ENCODE assay signal across 16 mouse cellular contexts in genomic region chr3:53066095-53066372, GRCm38 (mm10). TPM values are rescaled to one million over a fixed set of nuclear protein-coding genes. Genes with fewer than 3 reads are reported as not detected.
DNase-seq lines count a peak whose midpoint lies in the region; ATAC-seq lines count a peak whose summit lies in the region.
"Had no signal": no experiment of that assay in that cellular context is flagged by ENCODE, and none has a peak within 500 bp of the region (broad histone marks: within the 10 kb centered on the region; RNA-seq: fewer than 3 reads in every experiment).

No protein-coding gene starts in this region.

- no peak overlapping the region for H3K9ac ChIP-seq in embryonic facial prominence, embryonic 11.5 days (replicated peaks; ENCODE audit: low read length)
- no peak overlapping the region for H3K9ac ChIP-seq in hindbrain, embryonic 16.5 days (ENCODE audit: low read depth, low read length)
- H3K9ac ChIP-seq in hindbrain, embryonic 11.5 days (ENCODE audit: low read depth, low read length), result no peak overlapping the region
- no peak overlapping the region for H3K9ac ChIP-seq in limb, embryonic 12.5 days (replicated peaks)
- no peak overlapping the region for H3K9ac ChIP-seq in forebrain, embryonic 16.5 days (replicated peaks; ENCODE audit: low read depth, low read length)
- no peak overlapping the region for H3K9ac ChIP-seq in intestine, embryonic 16.5 days (ENCODE audit: low read depth, low read length)
- H3K9ac ChIP-seq: kidney, embryonic 15.5 days had no signal

- no peaks in the 10 kb centered on the region for H3K4me1 ChIP-seq in embryonic facial prominence, embryonic 11.5 days (ENCODE audit: control insufficient read depth, insufficient read depth, low read length)
- peaks cover 10% of the 10 kb centered on the region for H3K4me1 ChIP-seq in embryonic facial prominence, embryonic 10.5 days
- H3K4me1 ChIP-seq in hindbrain, embryonic 16.5 days (ENCODE audit: control insufficient read depth, insufficient read depth, low read depth, low read length), result peaks cover 5% of the 10 kb centered on the region; the same call in 1 of the 2 replicates
- no peaks in the 10 kb centered on the region for H3K4me1 ChIP-seq in hindbrain, embryonic 11.5 days (replicated peaks; ENCODE audit: control insufficient read depth, insufficient read depth, low read length)
- peaks cover 28% of the 10 kb centered on the region for H3K4me1 ChIP-seq in limb, embryonic 12.5 days (replicated peaks)
- 0 out of 2 replicates have a peak, but pooled peaks cover 2% of the 10 kb centered on the region for H3K4me1 ChIP-seq in forebrain, embryonic 16.5 days (replicated peaks; ENCODE audit: control insufficient read depth, insufficient read depth, low read length)
- 0 out of 2 replicates have a peak, but pooled peaks cover 5% of the 10 kb centered on the region for H3K4me1 ChIP-seq in intestine, embryonic 16.5 days (ENCODE audit: control insufficient read depth, insufficient read depth, low read length)

- no peak overlapping the region for H3K4me2 ChIP-seq in embryonic facial prominence, embryonic 11.5 days (ENCODE audit: low read depth, low read length)
- no peak overlapping the region for H3K4me2 ChIP-seq in hindbrain, embryonic 16.5 days (ENCODE audit: low read length)
- no peak overlapping the region for H3K4me2 ChIP-seq in hindbrain, embryonic 11.5 days (replicated peaks; ENCODE audit: low read depth, low read length)
- H3K4me2 ChIP-seq in limb, embryonic 12.5 days, result 0 out of 2 replicates have a peak overlapping the region, but pooled peaks have one; percentile 6
- H3K4me2 ChIP-seq in forebrain, embryonic 16.5 days (ENCODE audit: low read length), result no peak overlapping the region
- H3K4me2 ChIP-seq in intestine, embryonic 16.5 days (ENCODE audit: low read depth, low read length), result no peak overlapping the region
- H3K4me2 ChIP-seq: kidney, embryonic 15.5 days had no signal

- H3K9me3 ChIP-seq in embryonic facial prominence, embryonic 11.5 days (replicated peaks; ENCODE audit: control insufficient read depth, low read length), result no peaks in the 10 kb centered on the region
- no peaks in the 10 kb centered on the region for H3K9me3 ChIP-seq in embryonic facial prominence, embryonic 10.5 days
- H3K9me3 ChIP-seq in hindbrain, embryonic 16.5 days (ENCODE audit: control insufficient read depth, low read length), result no peaks in the 10 kb centered on the region
- H3K9me3 ChIP-seq in hindbrain, embryonic 11.5 days (ENCODE audit: control insufficient read depth, low read length), result no peaks in the 10 kb centered on the region
- peaks cover 3% of the 10 kb centered on the region; the same call in 1 of the 2 replicates for H3K9me3 ChIP-seq in limb, embryonic 12.5 days
- no peaks in the 10 kb centered on the region for H3K9me3 ChIP-seq in forebrain, embryonic 16.5 days (ENCODE audit: control insufficient read depth, low read length)
- no peaks in the 10 kb centered on the region for H3K9me3 ChIP-seq in intestine, embryonic 16.5 days (ENCODE audit: control insufficient read depth, low read length)
- H3K9me3 ChIP-seq: kidney, embryonic 15.5 days had no signal

- H3K27ac ChIP-seq in embryonic facial prominence, embryonic 11.5 days (replicated peaks; ENCODE audit: low read depth, low read length), result no peak overlapping the region
- no peak overlapping the region for H3K27ac ChIP-seq in embryonic facial prominence, embryonic 10.5 days (replicated peaks)
- no peak overlapping the region for H3K27ac ChIP-seq in hindbrain, embryonic 16.5 days (ENCODE audit: low read depth, low read length)
- no peak overlapping the region for H3K27ac ChIP-seq in hindbrain, embryonic 11.5 days (ENCODE audit: low read depth, low read length)
- peak overlapping the region; percentile 70 for H3K27ac ChIP-seq in limb, embryonic 12.5 days
- H3K27ac ChIP-seq in forebrain, embryonic 16.5 days (ENCODE audit: low read length), result no peak overlapping the region
- H3K27ac ChIP-seq in intestine, embryonic 16.5 days (ENCODE audit: low read length), result no peak overlapping the region
- H3K27ac ChIP-seq: kidney, embryonic 15.5 days; left cerebral cortex, adult 2 months had no signal

- DNase-seq in embryonic facial prominence, embryonic 11.5 days (ENCODE audit: low spot score), result peak; percentile 9
- no peak for DNase-seq in embryonic facial prominence, embryonic 10.5 days (ENCODE audit: low spot score)
- DNase-seq in hindbrain, embryonic 11.5 days (ENCODE audit: low spot score), result no peak
- peak; percentile 26 for DNase-seq in adipocyte (ENCODE audit: low spot score)
- DNase-seq: cerebellum, adult 11-12 months; heart, postnatal 4 days; liver; lung, postnatal 14 days; right cerebral cortex, postnatal 14 days had no signal

- H3K4me3 ChIP-seq in embryonic facial prominence, embryonic 11.5 days (ENCODE audit: low read depth, low read length), result no peak overlapping the region
- no peak overlapping the region for H3K4me3 ChIP-seq in embryonic facial prominence, embryonic 10.5 days
- H3K4me3 ChIP-seq in hindbrain, embryonic 16.5 days (ENCODE audit: low read length), result no peak overlapping the region
- no peak overlapping the region for H3K4me3 ChIP-seq in hindbrain, embryonic 11.5 days (ENCODE audit: low read depth, low read length)
- H3K4me3 ChIP-seq in limb, embryonic 12.5 days (replicated peaks), result no peak overlapping the region
- no peak overlapping the region for H3K4me3 ChIP-seq in forebrain, embryonic 16.5 days (replicated peaks; ENCODE audit: low read length)
- no peak overlapping the region for H3K4me3 ChIP-seq in intestine, embryonic 16.5 days (ENCODE audit: low read length)
- H3K4me3 ChIP-seq: kidney, embryonic 15.5 days; left cerebral cortex, adult 2 months had no signal

- H3K36me3 ChIP-seq in embryonic facial prominence, embryonic 11.5 days (replicated peaks; ENCODE audit: control insufficient read depth, insufficient read depth, low read depth, low read length), result no peaks in the 10 kb centered on the region
- no peaks in the 10 kb centered on the region for H3K36me3 ChIP-seq in embryonic facial prominence, embryonic 10.5 days (replicated peaks)
- no peaks in the 10 kb centered on the region for H3K36me3 ChIP-seq in hindbrain, embryonic 16.5 days (ENCODE audit: control insufficient read depth, insufficient read depth, low read length)
- H3K36me3 ChIP-seq in hindbrain, embryonic 11.5 days (ENCODE audit: control insufficient read depth, insufficient read depth, low read length), result no peaks in the 10 kb centered on the region
- H3K36me3 ChIP-seq in limb, embryonic 12.5 days, result no peaks in the 10 kb centered on the region
- H3K36me3 ChIP-seq in forebrain, embryonic 16.5 days (ENCODE audit: control insufficient read depth, insufficient read depth), result no peaks in the 10 kb centered on the region
- H3K36me3 ChIP-seq in intestine, embryonic 16.5 days (ENCODE audit: control insufficient read depth, insufficient read depth, low read length), result no peaks in the 10 kb centered on the region
- H3K36me3 ChIP-seq: kidney, embryonic 15.5 days had no signal

- no peak for ATAC-seq in embryonic facial prominence, embryonic 11.5 days (replicated peaks; ENCODE audit: insufficient number of reproducible peaks, low FRiP score, low TSS enrichment, low read depth)
- ATAC-seq in hindbrain, embryonic 16.5 days, result 0 out of 2 replicates have a peak, but pooled peaks have one; percentile 11
- ATAC-seq in hindbrain, embryonic 11.5 days (ENCODE audit: low FRiP score), result no peak
- no peak for ATAC-seq in limb, embryonic 12.5 days (ENCODE audit: insufficient number of reproducible peaks, insufficient read depth, low FRiP score, low TSS enrichment, low read depth)
- no peak for ATAC-seq in forebrain, embryonic 16.5 days
- ATAC-seq in intestine, embryonic 16.5 days, result no peak

- WGBS in embryonic facial prominence, embryonic 11.5 days, result 55% methylated on average over 4 of the region's 4 CpGs
- WGBS in embryonic facial prominence, embryonic 10.5 days, result 75% methylated on average over 4 of the region's 4 CpGs
- 80% methylated on average over 4 of the region's 4 CpGs for WGBS in hindbrain, embryonic 16.5 days
- 73% methylated on average over 4 of the region's 4 CpGs for WGBS in hindbrain, embryonic 11.5 days
- WGBS in limb, embryonic 12.5 days, result 37% methylated on average over 4 of the region's 4 CpGs
- 84% methylated on average over 4 of the region's 4 CpGs for WGBS in forebrain, embryonic 16.5 days
- 79% methylated on average over 4 of the region's 4 CpGs for WGBS in intestine, embryonic 16.5 days

- no peaks in the 10 kb centered on the region for H3K27me3 ChIP-seq in embryonic facial prominence, embryonic 11.5 days (ENCODE audit: control insufficient read depth, insufficient read depth, low read length)
- H3K27me3 ChIP-seq in embryonic facial prominence, embryonic 10.5 days (replicated peaks; ENCODE audit: low read depth, poor library complexity, severe bottlenecking), result no peaks in the 10 kb centered on the region
- no peaks in the 10 kb centered on the region for H3K27me3 ChIP-seq in hindbrain, embryonic 16.5 days (replicated peaks; ENCODE audit: control insufficient read depth, insufficient read depth, low read length)
- H3K27me3 ChIP-seq in hindbrain, embryonic 11.5 days (ENCODE audit: control insufficient read depth, insufficient read depth, low read length), result no peaks in the 10 kb centered on the region
- H3K27me3 ChIP-seq in limb, embryonic 12.5 days, result no peaks in the 10 kb centered on the region
- no peaks in the 10 kb centered on the region for H3K27me3 ChIP-seq in forebrain, embryonic 16.5 days (replicated peaks; ENCODE audit: control insufficient read depth, insufficient read depth, low read length)
- H3K27me3 ChIP-seq in intestine, embryonic 16.5 days (replicated peaks; ENCODE audit: control insufficient read depth, insufficient read depth, low read length), result no peaks in the 10 kb centered on the region
- H3K27me3 ChIP-seq: CH12.LX; kidney, embryonic 15.5 days had no signal

RNA-seq across cellular contexts. Expression of gene Lhfp, which starts 24.7 kb away (rescaled TPM):
- 29.2 and 33.3 TPM in 2 replicates for polyA plus RNA-seq in embryonic facial prominence, embryonic 11.5 days (2014; fragmentation: Nextera tagmentation; extraction: Ambion mirVana)
- 20.6 and 26.1 TPM in 2 replicates for polyA plus RNA-seq in embryonic facial prominence, embryonic 10.5 days (2016; fragmentation: Nextera tagmentation; extraction: Ambion mirVana)
- polyA plus RNA-seq in hindbrain, embryonic 16.5 days (2015; fragmentation: Nextera tagmentation; extraction: Ambion mirVana), result 64.1 and 70.1 TPM in 2 replicates
- 45.2 and 60.5 TPM in 2 replicates for polyA plus RNA-seq in hindbrain, embryonic 11.5 days (2014; fragmentation: Nextera tagmentation; extraction: Ambion mirVana)
- 56.5 and 66.7 TPM in 2 replicates for polyA plus RNA-seq in limb, embryonic 12.5 days (2016; fragmentation: Nextera tagmentation; extraction: Ambion mirVana)
- polyA plus RNA-seq in forebrain, embryonic 16.5 days (2015; fragmentation: Nextera tagmentation; extraction: Ambion mirVana), result 43.7 and 49.3 TPM in 2 replicates
- 39.3 and 39.6 TPM in 2 replicates for polyA plus RNA-seq in intestine, embryonic 16.5 days (2015; fragmentation: Nextera tagmentation; extraction: Ambion mirVana)

RNA-seq across cellular contexts. Expression of gene Cog6, which starts 49.0 kb away (rescaled TPM):
- polyA plus RNA-seq in embryonic facial prominence, embryonic 11.5 days (2014; fragmentation: Nextera tagmentation; extraction: Ambion mirVana), result 50.8 and 54.2 TPM in 2 replicates
- 37.1 and 39.7 TPM in 2 replicates for polyA plus RNA-seq in embryonic facial prominence, embryonic 10.5 days (2016; fragmentation: Nextera tagmentation; extraction: Ambion mirVana)
- polyA plus RNA-seq in hindbrain, embryonic 16.5 days (2015; fragmentation: Nextera tagmentation; extraction: Ambion mirVana), result 45.8 and 50.6 TPM in 2 replicates
- polyA plus RNA-seq in hindbrain, embryonic 11.5 days (2014; fragmentation: Nextera tagmentation; extraction: Ambion mirVana), result 52.1 and 56.5 TPM in 2 replicates
- polyA plus RNA-seq in limb, embryonic 12.5 days (2016; fragmentation: Nextera tagmentation; extraction: Ambion mirVana), result 47.9 and 51.5 TPM in 2 replicates
- 68.5 and 77.9 TPM in 2 replicates for polyA plus RNA-seq in forebrain, embryonic 16.5 days (2015; fragmentation: Nextera tagmentation; extraction: Ambion mirVana)
- 37.5 and 40.4 TPM in 2 replicates for polyA plus RNA-seq in intestine, embryonic 16.5 days (2015; fragmentation: Nextera tagmentation; extraction: Ambion mirVana)

Comparison
In these comparisons a context has a peak if more than half of its experiments do, and no peak if none do; other contexts are left out.
1. DNase-seq: peak in embryonic facial prominence, embryonic 11.5 days (single experiment) and adipocyte (single experiment); none in embryonic facial prominence, embryonic 10.5 days (single experiment) and hindbrain, embryonic 11.5 days (single experiment).